Mouse (Mus musculus) stomach, embryonic 16.5 days (tissue): Measurements from ENCODE around the gene Sycn. TPM values are rescaled to one million over a fixed set of nuclear protein-coding genes. Genes with fewer than 3 reads are reported as not detected.
"Not testable (repeated sequence)": the region's sequence is repeated elsewhere in the genome, so short reads cannot be mapped to it uniquely, and the experiment has no call there.

Experiments
- ATAC-seq: fragments of 200-750 bp; cut with Nextera tagmentation; 2 replicates; pipeline ENCODE4 v1.8.0; 2017; ENCODE audit warnings: moderate number of reproducible peaks, moderate TSS enrichment; ENCODE audit not compliant: insufficient read depth, low FRiP score
- H3K27ac ChIP-seq: fragments of 300-500 bp; sonication (generic); 2 replicates; pipeline ENCODE4 v1.5.1; 2014; ENCODE audit warnings: low read length
- H3K27me3 ChIP-seq: fragments of 300-500 bp; sonication (generic); 2 replicates; pipeline ENCODE4 v1.6.1; 2014; ENCODE audit warnings: low read length, control low read depth, mixed read lengths; ENCODE audit not compliant: control insufficient read depth, insufficient read depth
- H3K36me3 ChIP-seq: fragments of 300-500 bp; sonication (generic); 2 replicates; pipeline ENCODE4 v1.6.1; 2014; ENCODE audit warnings: low read length; ENCODE audit not compliant: control insufficient read depth, insufficient read depth
- H3K4me1 ChIP-seq: fragments of 300-500 bp; sonication (generic); 2 replicates; pipeline ENCODE4 v1.6.1; 2014; ENCODE audit warnings: low read length, control low read depth, mixed read lengths; ENCODE audit not compliant: control insufficient read depth, insufficient read depth
- H3K4me2 ChIP-seq: fragments of 300-500 bp; sonication (generic); 2 replicates; pipeline ENCODE4 v1.6.1; 2014; ENCODE audit warnings: low read depth, low read length, mixed read lengths
- H3K4me3 ChIP-seq: fragments of 300-500 bp; sonication (generic); replicated peaks from 2 replicates; pipeline ENCODE4 v1.5.1; 2014; ENCODE audit warnings: mild to moderate bottlenecking, low read length
- H3K9ac ChIP-seq: fragments of 300-500 bp; sonication (generic); 2 replicates; pipeline ENCODE4 v1.6.1; 2014; ENCODE audit warnings: low read length
- H3K9me3 ChIP-seq: fragments of 300-500 bp; sonication (generic); replicated peaks from 2 replicates; pipeline ENCODE4 v1.6.1; 2016; ENCODE audit warnings: low read length, control low read depth; ENCODE audit not compliant: control insufficient read depth
- WGBS: fragments of 180-500 bp; shearing (Covaris S2); extraction: QIAGEN DNeasy Blood & Tissue Kit; methylation state at CpG from one replicate; pipeline ENCODE4 v1.1.7; 2014; 5-methylcytosine and 5-hydroxymethylcytosine counted together
- polyA plus RNA-seq: library from polyadenylated mRNA; unstranded; fragments of >200 nt; fragmentation: Nextera tagmentation; extraction: Ambion mirVana; gene quantifications from 2 replicates; pipeline ENCODE4 v1.2.1, GENCODE M21; 2015

Gene Sycn
- 124 and 215 TPM in 2 replicates for polyA plus RNA-seq

DNA sequence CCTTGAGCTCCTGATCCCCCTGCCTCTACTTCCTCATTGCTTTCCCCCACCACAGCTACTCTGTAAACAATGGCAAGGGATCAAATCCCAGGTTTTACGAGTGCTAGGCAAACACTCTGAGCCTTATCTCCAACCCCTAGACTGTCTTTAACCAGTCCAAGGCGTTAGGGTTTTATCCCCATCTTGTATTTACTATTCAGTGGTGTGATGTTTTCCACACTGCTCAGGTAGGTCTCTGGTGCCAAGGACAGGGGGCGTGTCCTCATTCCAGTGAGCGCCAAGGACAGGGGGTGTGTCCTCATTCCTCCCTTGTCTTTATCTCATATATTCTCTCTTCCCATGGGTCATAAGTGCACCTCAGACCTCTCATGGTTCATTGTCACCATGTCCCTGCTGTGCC, at the start of gene Sycn:
TSS of gene Sycn (plus strand) at position 360 of the 400 bp plus-strand sequence.
- 42% methylated on average over 4 of the region's 4 CpGs for WGBS
- H3K36me3 ChIP-seq, result no peaks in the 10 kb centered on the region
- ATAC-seq, result peak; percentile 66; the same call in 1 of the 2 replicates
- no peaks in the 10 kb centered on the region for H3K9me3 ChIP-seq
- H3K27ac ChIP-seq, result 0 out of 2 replicates have a peak within 1 kb of the TSS, but pooled peaks have one; percentile 1
- peaks cover 6% of the 10 kb centered on the region for H3K27me3 ChIP-seq
- no peak within 1 kb of the TSS for H3K4me3 ChIP-seq
- no peak within 1 kb of the TSS for H3K9ac ChIP-seq
- H3K4me1 ChIP-seq, result no peaks in the 10 kb centered on the region; the same call in 1 of the 2 replicates
- H3K4me2 ChIP-seq, result no peak within 1 kb of the TSS

DNA sequence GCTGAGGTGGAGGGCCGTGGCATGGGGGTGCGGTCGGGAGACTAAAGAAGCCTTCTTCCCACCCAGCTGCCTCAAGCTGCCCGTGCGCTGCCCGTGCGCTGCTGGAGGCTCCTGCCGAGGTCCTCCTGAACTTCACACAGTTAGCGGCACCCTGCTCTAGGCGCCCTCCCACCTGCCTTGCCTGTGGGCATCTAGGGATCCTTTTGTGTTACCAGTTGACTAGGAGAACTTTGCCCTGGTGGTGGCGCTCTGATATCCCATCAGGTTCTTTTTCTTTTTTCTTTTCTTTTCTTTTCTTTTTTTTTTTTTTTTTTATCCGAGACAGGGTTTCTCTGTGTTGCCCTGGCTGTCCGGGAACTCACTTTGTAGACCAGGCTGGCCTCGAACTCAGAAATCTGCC, 49.8 kb upstream of the Sycn start:
- no peaks in the 10 kb centered on the region for H3K9me3 ChIP-seq
- no peak overlapping the region for H3K27ac ChIP-seq
- H3K27me3 ChIP-seq, result no peaks in the 10 kb centered on the region
- no peak for ATAC-seq
- H3K36me3 ChIP-seq, result no peaks in the 10 kb centered on the region
- peak overlapping the region; percentile 40 for H3K4me2 ChIP-seq
- WGBS, result 27% methylated on average over 14 of the region's 14 CpGs
- 0 out of 2 replicates have a peak overlapping the region, but pooled peaks have one; percentile 1 for H3K4me3 ChIP-seq
- no peak overlapping the region for H3K9ac ChIP-seq
- H3K4me1 ChIP-seq, result peaks cover 3% of the 10 kb centered on the region; the same call in 1 of the 2 replicates

DNA sequence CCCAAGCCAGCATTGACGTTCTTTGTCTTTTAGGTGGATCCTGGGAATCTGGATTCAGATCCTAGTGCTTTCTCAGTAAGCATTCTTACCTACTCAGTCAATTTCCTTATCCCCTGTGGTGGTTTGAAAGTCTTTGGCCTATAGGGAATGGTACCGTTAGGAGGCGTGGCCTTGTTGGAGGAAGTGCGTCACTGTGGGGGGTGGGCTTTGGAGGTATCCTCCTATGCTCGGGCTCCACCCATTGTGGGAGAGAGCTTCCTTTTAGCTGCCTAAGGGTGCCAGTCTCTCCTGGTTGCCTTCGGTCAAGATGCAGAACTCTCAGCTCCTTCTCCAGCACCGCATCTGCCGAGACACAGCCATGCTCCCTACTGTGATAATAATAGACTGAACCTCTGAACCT, 48.4 kb upstream of the Sycn start:
- Histone ChIP-seq H3K9ac (no peak overlapping the region), H3K4me2 (no peak overlapping the region), H3K36me3 (no peaks in the 10 kb centered on the region), H3K27me3 (no peaks in the 10 kb centered on the region), H3K4me3 (no peak overlapping the region), H3K27ac (no peak overlapping the region), H3K4me1 (peaks cover 3% of the 10 kb centered on the region; the same call in 1 of the 2 replicates), H3K9me3 (no peaks in the 10 kb centered on the region)
- ATAC-seq, result no peak
- WGBS, result 87% methylated on average over 8 of the region's 8 CpGs

DNA sequence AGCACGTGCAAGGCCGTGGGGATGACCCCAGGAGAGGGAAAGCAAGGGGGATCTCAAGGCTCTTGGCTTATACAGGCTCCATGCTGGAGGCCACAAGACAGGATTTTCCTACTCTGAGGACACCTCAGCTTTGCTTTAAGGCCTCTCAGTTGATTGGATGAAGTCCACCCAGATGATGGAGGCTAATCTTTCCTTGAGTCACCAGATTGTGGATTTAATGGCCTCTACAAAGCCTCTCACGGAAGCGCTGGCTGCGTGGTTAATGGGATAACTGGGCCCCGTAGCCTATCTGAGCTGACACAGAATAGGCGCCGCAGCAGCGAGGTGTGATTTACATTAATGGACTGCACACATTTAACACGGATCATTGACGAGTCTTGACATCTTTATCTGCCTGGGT, 45.3 kb upstream of the Sycn start:
- Histone ChIP-seq H3K4me2 (no peak overlapping the region), H3K9ac (no peak overlapping the region), H3K27ac (no peak overlapping the region), H3K4me3 (no peak overlapping the region), H3K9me3 (no peaks in the 10 kb centered on the region), H3K4me1 (no peaks in the 10 kb centered on the region), H3K36me3 (no peaks in the 10 kb centered on the region), H3K27me3 (no peaks in the 10 kb centered on the region)
- 66% methylated on average over 11 of the region's 11 CpGs for WGBS
- no peak for ATAC-seq

DNA sequence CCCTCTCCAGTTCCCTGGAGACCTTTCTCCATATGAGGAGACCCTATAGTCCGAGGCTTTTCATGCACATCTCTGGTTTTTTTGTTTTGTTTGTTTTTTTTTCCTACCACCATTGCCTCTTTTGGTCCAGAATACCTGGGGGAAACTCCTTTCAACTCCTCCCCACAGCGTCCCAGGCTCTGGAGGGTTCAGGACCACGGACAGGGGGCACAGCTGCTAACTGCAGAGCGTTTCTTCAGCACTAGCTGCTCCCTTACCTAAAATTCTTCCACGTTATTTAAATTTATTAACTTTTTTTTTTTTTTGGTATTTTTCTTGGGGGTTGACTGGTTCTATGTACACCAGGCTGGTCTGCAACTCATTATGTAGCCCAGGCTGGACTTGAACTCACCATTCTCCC, 35.1 kb upstream of the Sycn start:
- no peaks in the 10 kb centered on the region; the same call in 1 of the 2 replicates for H3K27me3 ChIP-seq
- no peaks in the 10 kb centered on the region for H3K4me1 ChIP-seq
- H3K4me2 ChIP-seq, result no peak overlapping the region
- no peak overlapping the region for H3K4me3 ChIP-seq
- H3K36me3 ChIP-seq, result no peaks in the 10 kb centered on the region
- H3K9ac ChIP-seq, result no peak overlapping the region
- no peak for ATAC-seq
- no peaks in the 10 kb centered on the region; the same call in 1 of the 2 replicates for H3K9me3 ChIP-seq
- H3K27ac ChIP-seq, result no peak overlapping the region
- WGBS, result 1% methylated on average over 5 of the region's 5 CpGs

DNA sequence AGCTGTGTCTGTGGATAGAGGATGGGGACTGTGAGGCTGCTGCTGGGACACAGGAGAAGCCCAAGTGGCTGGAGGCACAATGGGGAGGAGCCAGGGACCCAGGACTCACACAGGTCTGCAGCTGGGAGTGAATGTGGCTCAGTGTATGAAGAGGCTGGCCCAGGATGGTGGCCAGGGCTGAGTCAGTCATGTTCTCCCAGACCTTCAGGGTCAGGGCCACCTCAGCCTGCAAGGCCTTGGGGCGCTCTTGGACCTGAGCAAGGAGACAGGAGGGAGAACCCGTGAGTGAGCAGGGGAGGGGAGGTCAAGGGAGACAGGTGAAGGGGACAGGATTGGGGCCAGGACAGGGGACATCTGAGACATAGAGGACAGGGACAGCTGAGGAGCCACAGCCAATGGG, 31.6 kb upstream of the Sycn start:
- H3K4me2 ChIP-seq, H3K4me3 ChIP-seq, H3K27me3 ChIP-seq, ATAC-seq, H3K9ac ChIP-seq, H3K27ac ChIP-seq, H3K36me3 ChIP-seq, H3K9me3 ChIP-seq, H3K4me1 ChIP-seq: not testable (repeated sequence)
- 44% methylated on average over 1 of the region's 2 CpGs for WGBS

DNA sequence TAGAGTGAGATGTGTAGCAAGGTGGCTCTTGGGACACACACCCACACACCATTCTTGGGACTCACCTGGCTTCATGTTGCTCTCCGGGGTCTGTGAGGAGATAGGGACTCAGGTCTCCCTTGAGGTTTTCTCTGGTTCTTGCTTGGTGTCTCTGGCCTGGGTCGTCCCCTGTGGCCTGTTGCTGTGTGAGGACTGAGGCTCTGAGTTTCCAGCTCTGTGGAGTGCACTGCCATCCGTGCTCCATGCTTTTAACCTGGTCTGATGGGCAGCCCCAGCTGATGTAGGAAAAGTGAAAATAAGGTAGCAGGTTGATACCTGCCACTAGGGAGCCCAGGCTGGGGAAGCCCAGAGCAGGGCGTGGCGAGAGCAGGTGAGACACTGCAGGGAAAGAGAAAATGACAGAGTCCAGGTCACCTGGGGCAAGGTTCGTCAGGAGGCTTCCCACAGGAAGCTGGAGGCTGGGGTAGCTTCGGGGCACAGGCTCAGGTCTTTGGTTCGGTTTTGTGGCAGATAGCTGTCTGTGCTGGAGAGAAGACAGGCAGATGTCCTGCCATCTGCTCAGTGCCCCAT, 30.2 kb upstream of the Sycn start, which contains the start of gene Ifnl2:
TSS of gene Ifnl2 (minus strand) at position 51 of the 570 bp plus-strand sequence.
- H3K27ac ChIP-seq, H3K9ac ChIP-seq, H3K4me1 ChIP-seq, H3K4me3 ChIP-seq, ATAC-seq, H3K9me3 ChIP-seq, H3K36me3 ChIP-seq, H3K4me2 ChIP-seq, H3K27me3 ChIP-seq: not testable (repeated sequence)
- WGBS, result 58% methylated on average over 8 of the region's 8 CpGs

DNA sequence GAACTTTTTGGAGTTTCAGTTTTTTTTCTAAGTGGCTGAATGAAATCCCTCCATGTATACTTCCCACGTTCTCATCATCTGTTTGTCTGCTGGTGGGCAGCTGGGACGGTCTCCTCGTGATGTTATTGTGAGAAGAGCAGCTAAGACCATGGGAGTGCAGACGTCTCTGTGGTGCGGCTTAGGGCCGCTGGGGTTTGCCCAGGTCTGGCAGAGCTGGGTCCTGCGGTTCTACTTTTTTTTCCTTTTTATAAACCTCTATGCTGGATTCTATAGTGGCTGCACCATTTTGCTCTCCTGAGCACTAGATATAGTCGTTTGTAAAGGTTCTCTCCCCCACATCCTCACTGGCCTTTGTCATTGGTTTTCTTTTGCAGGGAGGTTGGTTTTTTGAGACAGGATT, 29.2 kb upstream of the Sycn start:
- Histone ChIP-seq H3K27ac (no peak overlapping the region), H3K9me3 (no peaks in the 10 kb centered on the region), H3K27me3 (no peaks in the 10 kb centered on the region), H3K9ac (no peak overlapping the region), H3K36me3 (no peaks in the 10 kb centered on the region), H3K4me1 (no peaks in the 10 kb centered on the region), H3K4me2 (no peak overlapping the region), H3K4me3 (no peak overlapping the region)
- ATAC-seq, result no peak
- WGBS, result 63% methylated on average over 8 of the region's 8 CpGs

DNA sequence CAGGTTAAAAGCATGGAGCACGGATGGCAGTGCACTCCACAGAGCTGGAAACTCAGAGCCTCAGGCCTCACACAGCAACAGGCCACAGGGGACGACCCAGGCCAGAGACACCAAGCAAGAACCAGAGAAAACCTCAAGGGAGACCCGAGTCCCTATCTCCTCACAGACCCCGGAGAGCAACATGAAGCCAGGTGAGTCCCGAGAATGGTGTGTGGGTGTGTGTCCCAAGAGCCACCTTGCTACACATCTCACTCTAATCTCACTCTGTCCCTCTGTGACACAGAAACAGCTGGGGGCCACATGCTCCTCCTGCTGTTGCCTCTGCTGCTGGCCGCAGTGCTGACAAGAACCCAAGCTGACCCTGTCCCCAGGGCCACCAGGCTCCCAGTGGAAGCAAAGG, 18.1 kb upstream of the Sycn start, which contains the start of gene Ifnl3:
TSS of gene Ifnl3 (plus strand) at position 301 of the 400 bp plus-strand sequence.
- not testable (repeated sequence) for H3K9me3 ChIP-seq, H3K36me3 ChIP-seq, H3K27me3 ChIP-seq, H3K4me3 ChIP-seq, H3K27ac ChIP-seq, H3K4me1 ChIP-seq, ATAC-seq, H3K4me2 ChIP-seq, H3K9ac ChIP-seq
- 73% methylated on average over 5 of the region's 6 CpGs for WGBS
